Mouse (Mus musculus) WW6 (cell line): Measurements from ENCODE around the gene Heatr4.
A peak's percentile ranks its signal among the peaks of the same experiment; 100 is the strongest.
"Not testable (repeated sequence)": the region's sequence is repeated elsewhere in the genome, so short reads cannot be mapped to it uniquely, and the experiment has no call there.

Source experiments
- DNase-seq: peaks from one replicate; pipeline ENCODE4 v3.0.0-alpha.2; 2013; ENCODE audit warnings: low read depth, low spot score

Heatr4 gene

GRCm38 (mm10) chr12:83938592-83938991, 46.1 kb downstream of the Heatr4 start:
- DNase-seq, result not testable (repeated sequence)

GRCm38 (mm10) chr12:83937600-83937999, 47.1 kb downstream of the Heatr4 start:
- no peak for DNase-seq

GRCm38 (mm10) chr12:83929186-83929804, 55.4 kb downstream of the Heatr4 start:
- DNase-seq, result no peak

DNA sequence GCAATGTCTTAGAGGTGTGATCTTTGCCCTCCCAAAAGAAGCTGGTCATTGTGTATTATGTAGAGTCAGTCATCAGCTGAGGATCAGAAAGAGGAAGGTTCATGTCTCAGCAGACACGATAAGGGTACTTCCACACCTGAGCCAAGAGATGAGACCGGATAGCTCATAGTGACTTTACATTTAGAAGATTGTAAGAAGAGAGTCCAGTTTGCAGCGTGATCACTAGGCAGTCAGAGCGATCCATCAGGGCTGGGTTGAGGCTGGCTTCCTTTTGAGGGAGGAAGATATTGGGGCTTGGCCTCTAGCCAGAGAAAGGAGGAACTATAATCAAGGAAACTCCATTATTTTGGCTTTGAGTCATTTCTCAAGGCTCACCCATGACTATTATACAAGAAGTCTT, 56.9 kb downstream of the Heatr4 start:
- no peak for DNase-seq

GRCm38 (mm10) chr12:83926061-83926460, 58.6 kb downstream of the Heatr4 start:
- no peak for DNase-seq

DNA sequence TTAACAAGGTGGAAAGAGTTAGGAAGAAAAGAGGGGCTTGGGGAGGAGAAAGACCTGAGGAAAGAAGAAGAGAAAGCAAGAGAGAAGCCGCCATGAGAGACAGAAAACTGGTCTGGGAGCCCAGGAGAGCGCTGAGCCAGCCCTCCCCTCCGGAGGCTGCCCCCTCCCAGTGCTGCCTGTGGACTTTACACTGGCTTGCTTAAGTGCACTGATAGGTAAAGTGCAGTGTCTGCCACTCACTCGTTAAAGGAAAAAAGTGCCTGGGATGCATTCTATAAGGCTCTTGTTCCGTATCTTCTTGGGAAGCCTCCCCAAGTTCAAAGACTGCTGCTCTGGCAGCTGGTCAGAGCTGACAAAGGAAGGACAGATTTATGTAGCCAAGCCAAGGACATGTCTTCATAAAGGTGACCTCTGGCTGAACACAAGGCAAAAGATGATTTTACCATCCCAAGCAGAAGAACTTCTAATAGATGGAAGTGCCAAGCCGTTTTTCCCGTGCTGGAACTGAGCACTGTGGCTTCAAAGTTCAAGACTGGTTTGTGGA, 59.4 kb downstream of the Heatr4 start:
- DNase-seq, result no peak

GRCm38 (mm10) chr12:83924332-83924731, 60.3 kb downstream of the Heatr4 start:
- no peak for DNase-seq

GRCm38 (mm10) chr12:83923486-83923859, 61.2 kb downstream of the Heatr4 start:
- no peak for DNase-seq

DNA sequence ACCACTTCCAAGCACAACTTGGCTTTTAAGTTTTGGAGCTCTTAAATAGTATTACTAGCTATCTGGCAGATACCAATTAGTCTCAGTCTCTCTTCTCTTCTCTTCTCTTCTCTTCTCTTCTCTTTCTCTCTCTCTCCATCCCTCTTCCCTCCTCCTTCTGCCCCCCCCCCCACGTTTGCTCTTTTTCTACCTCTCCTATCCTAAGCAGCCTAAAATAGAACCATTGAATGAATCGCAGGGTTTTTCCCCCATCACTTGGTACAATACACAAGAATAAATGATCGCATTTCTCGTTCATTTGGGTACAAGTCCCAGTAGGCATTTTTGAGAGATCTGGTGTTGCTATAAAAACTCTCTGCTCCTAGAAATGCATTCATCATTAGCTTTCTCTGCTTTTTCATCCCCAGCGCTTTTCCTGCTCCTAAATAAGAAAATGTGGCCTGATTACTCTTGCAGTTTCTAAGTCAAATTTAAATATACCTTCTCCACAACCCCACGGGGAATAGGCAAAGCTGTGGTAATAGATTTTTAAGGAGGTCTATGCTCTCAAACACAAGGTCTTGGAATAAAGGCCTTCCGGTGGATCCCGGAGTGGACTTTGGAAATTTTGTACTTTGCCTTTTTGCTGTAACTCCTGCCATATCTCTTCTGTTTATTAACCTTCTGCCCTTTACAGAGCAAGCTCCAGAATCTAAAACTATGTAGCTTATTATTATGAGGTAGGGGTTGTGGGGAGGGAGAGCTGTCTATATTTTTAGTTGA, 61.7 kb downstream of the Heatr4 start:
- DNase-seq, result no peak

DNA sequence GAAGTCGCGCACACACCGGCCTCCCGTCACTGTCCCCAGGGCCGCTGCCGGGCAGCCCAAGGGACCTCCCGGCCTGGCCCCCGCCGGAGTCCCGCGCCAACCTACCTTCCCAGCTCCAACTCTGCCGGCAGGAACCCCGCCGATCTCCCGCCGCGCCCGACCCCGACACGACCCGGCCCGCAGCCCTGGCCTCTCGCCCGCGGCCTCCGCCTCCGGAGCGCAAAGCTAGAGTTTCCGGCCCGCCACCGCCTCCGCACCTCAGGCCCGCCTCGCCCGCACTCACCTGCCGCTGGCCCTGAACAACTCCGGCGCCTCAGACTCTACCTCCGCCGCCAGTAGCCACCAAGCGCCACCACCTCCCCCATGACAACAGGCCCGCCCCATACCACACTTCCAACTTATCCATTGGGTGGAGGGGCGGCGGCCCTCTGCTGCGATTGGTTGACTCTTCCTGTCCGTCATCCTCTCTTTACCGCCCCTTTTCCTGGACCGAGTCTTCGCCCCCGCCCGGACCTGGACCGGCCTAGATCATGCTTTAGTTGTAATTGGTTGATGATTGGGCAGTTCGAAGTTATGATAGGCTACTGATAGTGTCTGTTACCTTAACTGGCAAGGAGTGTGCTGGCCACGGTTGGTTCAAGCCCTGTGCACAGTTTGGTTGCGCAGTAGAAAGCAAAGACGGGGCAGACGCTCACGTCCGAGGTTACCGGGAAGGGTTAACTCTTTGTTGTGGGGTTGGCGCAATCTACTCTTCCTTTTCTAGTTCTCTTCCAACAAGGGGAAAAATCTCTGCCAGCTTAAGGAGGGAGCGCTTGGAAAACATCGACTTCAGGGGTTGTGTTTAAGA, 62.9 kb downstream of the Heatr4 start, which contains the start of gene Numb:
TSS of gene Numb (minus strand) at position 400 of the 847 bp plus-strand sequence.
- DNase-seq, result peak; percentile 97

DNA sequence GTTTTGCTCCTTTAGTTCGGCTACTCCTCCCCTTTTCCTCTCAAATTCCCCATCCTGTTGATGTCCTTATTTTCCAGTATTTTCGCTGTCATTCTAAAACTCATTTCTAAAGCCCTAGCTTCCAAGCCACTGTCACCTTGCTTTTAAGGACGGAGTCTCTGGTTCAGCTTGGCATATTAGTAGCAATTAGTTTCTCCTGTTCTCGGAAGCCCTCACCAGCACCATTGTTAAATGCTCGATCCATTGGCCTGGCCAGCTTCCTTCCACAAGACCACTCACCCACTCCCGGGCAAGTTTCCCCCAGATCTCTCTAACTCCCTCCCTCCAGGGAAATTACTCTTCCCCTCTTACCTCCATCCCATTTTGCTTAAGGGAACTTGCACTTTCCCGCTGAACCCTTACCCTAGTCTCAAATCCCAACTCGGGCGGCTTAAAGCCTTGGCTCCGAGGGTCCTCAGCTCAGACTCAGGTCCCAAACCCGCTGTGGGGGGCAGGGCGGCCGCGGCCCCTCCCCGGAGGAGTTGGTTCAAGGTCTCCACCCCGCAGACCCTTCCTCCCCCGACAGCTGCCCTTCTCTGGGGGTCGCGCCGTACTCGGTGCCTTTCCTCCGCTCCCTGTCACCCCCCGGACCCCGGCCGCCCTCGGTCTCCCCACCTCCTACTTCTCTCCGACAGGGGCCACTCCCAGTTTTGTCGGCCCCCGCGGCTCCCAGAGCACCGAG, 63.8 kb downstream of the Heatr4 start:
- DNase-seq, result no peak

DNA sequence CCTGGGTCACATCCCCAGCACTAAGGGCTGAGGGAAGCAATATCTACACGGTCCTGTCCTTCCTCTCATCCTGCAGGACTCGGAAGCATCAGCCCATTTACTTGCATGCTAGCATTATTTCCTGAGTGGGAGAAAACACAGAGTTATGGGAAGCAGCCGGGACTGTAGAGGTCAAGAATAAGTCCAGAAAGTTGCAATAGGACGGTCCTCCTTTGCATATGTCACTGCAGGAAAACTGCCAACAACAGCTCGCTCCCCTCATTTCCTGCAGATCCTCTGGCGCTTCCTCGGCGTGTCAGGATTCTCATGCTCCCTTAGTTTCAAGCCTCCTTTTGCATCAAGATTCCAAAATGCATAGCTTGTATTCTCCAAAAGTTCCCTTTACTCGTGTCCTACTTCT, 67.8 kb downstream of the Heatr4 start:
- no peak for DNase-seq

DNA sequence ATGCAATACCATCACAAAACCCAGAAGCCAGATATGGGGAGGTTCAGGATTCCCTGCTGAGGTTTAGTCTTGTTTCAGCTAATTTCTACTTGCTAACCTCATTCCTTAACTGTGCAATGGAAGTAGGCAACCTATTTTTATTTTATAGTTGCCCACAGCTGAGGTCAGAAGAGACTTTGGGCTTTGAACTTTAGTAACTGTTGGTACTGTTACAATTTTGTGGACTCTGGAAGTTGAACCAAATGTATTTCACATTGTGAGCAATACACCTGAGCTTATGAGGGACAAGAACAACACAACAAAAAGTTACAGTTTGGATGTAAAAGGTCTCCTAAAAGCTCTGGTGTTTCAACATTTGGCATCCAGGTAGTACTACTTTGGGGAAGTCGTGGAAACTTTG, 69.9 kb downstream of the Heatr4 start:
- no peak for DNase-seq

DNA sequence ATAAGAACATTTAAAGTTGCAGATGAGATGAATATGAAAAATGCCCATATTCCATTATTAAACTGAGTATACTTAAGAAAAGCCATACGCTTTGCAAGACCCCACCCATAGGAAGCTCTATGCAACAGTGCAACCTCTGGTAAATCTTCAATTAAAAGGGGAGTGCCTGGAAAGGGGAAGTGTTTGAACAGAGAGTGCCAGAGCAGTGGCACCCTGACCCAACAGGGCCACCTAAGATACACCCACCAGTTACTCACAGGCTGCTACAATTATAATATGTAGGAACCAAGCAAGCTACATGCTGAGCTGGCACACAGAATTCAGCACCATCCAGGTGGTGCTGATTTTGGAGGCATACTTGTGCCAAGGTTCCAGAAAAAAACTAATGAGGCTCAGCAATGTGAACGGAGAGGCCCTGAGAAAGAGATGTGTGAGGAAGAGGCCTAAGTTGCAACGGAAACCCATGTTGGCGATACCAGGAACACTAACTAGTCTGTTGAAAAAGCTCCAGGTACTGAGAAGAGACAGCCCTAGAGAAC, 70.4 kb downstream of the Heatr4 start:
- DNase-seq, result no peak

DNA sequence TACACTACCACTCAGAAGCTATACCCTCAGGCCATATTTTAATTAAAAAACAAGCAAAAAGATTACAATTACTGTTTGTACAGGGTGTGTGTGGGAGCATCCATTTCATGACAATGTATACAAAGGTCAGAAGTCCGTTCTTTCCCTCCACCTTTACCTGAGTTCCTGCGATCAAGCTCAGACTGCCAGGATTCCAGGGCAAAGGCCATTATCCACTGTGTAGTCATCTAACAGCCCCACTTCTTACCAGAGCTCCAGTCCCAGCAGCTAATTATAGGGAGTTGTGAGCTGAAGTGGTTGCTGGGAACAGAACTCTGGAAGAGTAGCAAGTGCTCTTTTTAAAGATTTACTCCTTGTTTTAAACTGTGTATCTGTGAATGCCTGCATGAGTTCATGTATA, 74.2 kb downstream of the Heatr4 start:
- no peak for DNase-seq
